Mouse (Mus musculus) macrophage (primary cell): ENCODE results near the gene Pbld1. TPM values are rescaled to one million over a fixed set of nuclear protein-coding genes. Genes with fewer than 3 reads are reported as not detected.
"Not testable (repeated sequence)": the region's sequence is repeated elsewhere in the genome, so short reads cannot be mapped to it uniquely, and the experiment has no call there.

Experiments used
- H3K27ac ChIP-seq: fragments of 350-480 bp; formaldehyde crosslinking; 2 replicates; pipeline ENCODE4 v1.9.0; 2021
- H3K36me3 ChIP-seq: fragments of 350-480 bp; formaldehyde crosslinking; 2 replicates; pipeline ENCODE4 v1.9.0; 2021; ENCODE audit errors: inconsistent target
- H3K4me3 ChIP-seq: fragments of 350-480 bp; formaldehyde crosslinking; 2 replicates; pipeline ENCODE4 v1.9.0; 2021; ENCODE audit errors: inconsistent target
- H3K79me2 ChIP-seq: fragments of 350-480 bp; formaldehyde crosslinking; 2 replicates; pipeline ENCODE4 v1.9.0; 2021; ENCODE audit errors: inconsistent target
- WGBS: methylation state at CpG from one replicate; pipeline ENCODE4 v1.1.7; 2026; ENCODE audit warnings: inconsistent platforms; ENCODE audit not compliant: missing documents; 5-methylcytosine and 5-hydroxymethylcytosine counted together
- polyA plus RNA-seq: library from polyadenylated mRNA; stranded (reverse); fragments of 250-400 nt; gene quantifications from 3 replicates; pipeline ENCODE4 v1.2.4, GENCODE M21; 2018; ENCODE audit warnings: inconsistent platforms

The Pbld1 gene
- polyA plus RNA-seq, 1 experiment from 2014 or later: not detected

DNA sequence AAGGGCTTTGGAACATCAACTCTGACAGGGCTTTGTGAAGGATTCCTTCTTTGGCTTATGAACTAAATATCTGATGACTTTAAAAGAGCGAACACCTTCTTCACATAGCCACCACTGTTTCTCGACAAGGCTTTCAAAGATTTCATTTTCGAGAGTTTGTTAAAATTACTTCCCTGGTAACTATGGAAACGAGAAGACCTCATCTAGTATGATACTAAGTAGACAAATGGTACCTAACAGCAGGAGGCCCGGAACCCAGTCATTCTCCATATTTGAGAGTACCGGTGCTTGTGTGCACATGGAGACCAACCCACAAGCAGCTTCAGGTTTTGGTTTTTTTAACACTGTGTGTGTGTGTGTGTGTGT, 33.2 kb upstream of the Pbld1 start:
- H3K36me3 ChIP-seq: no peaks in the 10 kb centered on the region
- H3K4me3 ChIP-seq: no peak overlapping the region
- no peak overlapping the region for H3K27ac ChIP-seq
- H3K79me2 ChIP-seq: peaks cover 13% of the 10 kb centered on the region
- WGBS: 95% methylated on average over 6 of the region's 6 CpGs

DNA sequence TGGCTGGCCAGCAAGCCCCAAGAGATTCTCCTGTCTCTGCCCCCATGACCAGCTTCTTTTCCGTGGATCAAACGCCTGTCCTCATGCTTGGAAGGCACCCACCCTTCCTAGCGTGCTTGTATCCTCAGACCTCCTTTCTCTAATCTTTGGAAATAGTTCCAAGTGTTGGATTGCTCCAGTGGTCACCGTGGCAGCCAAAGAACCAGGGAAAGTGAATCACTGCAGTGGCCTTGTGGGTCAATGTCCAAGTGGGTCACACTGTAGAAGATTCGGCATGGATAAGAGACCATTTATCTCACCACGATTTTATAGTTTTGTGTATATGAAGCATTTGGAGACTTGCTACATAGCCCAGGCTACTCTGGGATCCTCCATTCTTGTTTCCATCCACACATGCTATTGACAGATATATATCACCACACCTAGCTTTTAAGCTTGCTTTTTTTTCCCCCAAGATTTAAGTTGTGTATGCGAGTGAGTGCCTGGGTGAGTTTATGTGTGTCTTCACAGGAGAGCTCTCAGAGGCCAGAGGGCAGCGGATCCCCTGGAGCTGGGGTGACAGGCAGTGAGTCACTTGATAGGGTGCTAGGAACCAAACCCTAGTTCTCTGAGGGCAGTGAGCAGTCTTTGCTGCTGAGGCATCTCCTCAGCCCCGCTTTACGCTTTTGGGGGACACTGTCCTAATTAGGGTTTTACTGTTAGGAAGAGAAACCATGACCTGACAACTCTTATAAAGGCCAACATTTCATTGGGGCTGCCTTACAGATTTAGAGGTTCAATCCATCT, 32.4 kb upstream of the Pbld1 start:
- H3K27ac ChIP-seq: no peak overlapping the region
- WGBS: 96% methylated on average over 9 of the region's 10 CpGs
- peaks cover 5% of the 10 kb centered on the region for H3K79me2 ChIP-seq
- H3K36me3 ChIP-seq: no peaks in the 10 kb centered on the region
- no peak overlapping the region for H3K4me3 ChIP-seq

GRCm38 (mm10) chr10:63028396-63028795, 31.6 kb upstream of the Pbld1 start:
- Histone ChIP-seq H3K27ac (no peak overlapping the region), H3K36me3 (no peaks in the 10 kb centered on the region), H3K79me2 (no peaks in the 10 kb centered on the region), H3K4me3 (no peak overlapping the region)
- WGBS: 96% methylated on average over 4 of the region's 4 CpGs

DNA sequence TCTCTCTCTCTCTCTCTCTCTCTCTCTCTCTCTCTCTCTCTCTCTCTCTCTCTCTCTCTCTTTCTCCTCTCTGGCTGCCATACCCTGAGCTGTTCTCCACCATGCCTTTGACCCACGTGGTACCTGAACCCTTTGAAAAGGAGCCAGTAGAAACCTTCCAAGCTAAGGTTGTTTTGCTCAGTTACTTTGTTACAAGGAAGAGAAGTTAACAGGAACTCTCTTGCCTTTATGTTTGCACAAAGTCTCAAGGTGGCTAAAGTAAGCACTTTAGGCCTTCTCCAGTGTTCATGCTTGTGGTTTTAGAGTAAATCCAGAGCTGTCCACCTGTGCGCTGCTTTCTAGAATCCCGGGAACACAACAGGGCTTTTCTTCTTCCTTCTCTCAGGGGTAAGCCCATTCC, 27.7 kb upstream of the Pbld1 start:
- no peaks in the 10 kb centered on the region for H3K79me2 ChIP-seq
- H3K4me3 ChIP-seq: no peak overlapping the region
- 90% methylated on average over 2 of the region's 3 CpGs for WGBS
- H3K36me3 ChIP-seq: no peaks in the 10 kb centered on the region
- no peak overlapping the region for H3K27ac ChIP-seq

- 93% methylated on average over 3 of the region's 3 CpGs for WGBS
- Histone ChIP-seq H3K36me3 (no peaks in the 10 kb centered on the region), H3K4me3 (no peak overlapping the region), H3K79me2 (no peaks in the 10 kb centered on the region), H3K27ac (no peak overlapping the region)
Observed at GRCm38 (mm10) chr10:63032956-63033355, 27.0 kb upstream of the Pbld1 start.

- Histone ChIP-seq H3K4me3 (no peak overlapping the region), H3K79me2 (no peaks in the 10 kb centered on the region), H3K27ac (no peak overlapping the region), H3K36me3 (no peaks in the 10 kb centered on the region)
- WGBS: 91% methylated on average over 10 of the region's 14 CpGs
Observed at GRCm38 (mm10) chr10:63038571-63039320, 21.2 kb upstream of the Pbld1 start.

- no peak overlapping the region for H3K27ac ChIP-seq
- H3K36me3 ChIP-seq: no peaks in the 10 kb centered on the region
- H3K4me3 ChIP-seq: no peak overlapping the region
- 92% methylated on average over 5 of the region's 5 CpGs for WGBS
- no peaks in the 10 kb centered on the region for H3K79me2 ChIP-seq
Observed at GRCm38 (mm10) chr10:63039867-63040628, 19.9 kb upstream of the Pbld1 start.

DNA sequence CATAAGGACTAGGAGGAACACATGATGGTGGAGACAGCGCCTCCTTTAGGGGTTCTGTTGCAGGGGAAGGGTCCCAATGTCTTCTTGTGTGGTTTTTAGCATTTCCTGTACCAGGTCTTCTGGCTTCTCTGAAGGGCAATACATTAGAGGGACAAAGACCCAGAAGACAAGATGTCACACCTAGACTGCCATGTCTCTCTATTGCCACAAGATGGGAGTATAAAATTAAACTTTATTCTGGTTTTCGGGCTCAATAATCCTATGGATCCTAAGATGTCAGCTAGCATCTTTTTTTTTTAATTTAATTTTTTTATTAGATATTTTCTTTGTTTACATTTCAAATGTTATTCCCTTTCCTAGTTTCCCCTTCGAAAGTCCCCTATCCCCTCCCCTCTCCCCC, 16.8 kb upstream of the Pbld1 start:
- Histone ChIP-seq H3K27ac (no peak overlapping the region), H3K4me3 (no peak overlapping the region), H3K79me2 (no peaks in the 10 kb centered on the region), H3K36me3 (no peaks in the 10 kb centered on the region)
- WGBS: 54% methylated on average over 3 of the region's 3 CpGs

- 43% methylated on average over 7 of the region's 8 CpGs for WGBS
- Histone ChIP-seq H3K4me3 (no peak overlapping the region), H3K36me3 (no peaks in the 10 kb centered on the region), H3K27ac (no peak overlapping the region), H3K79me2 (no peaks in the 10 kb centered on the region)
Observed at GRCm38 (mm10) chr10:63047751-63048150, 12.2 kb upstream of the Pbld1 start.

DNA sequence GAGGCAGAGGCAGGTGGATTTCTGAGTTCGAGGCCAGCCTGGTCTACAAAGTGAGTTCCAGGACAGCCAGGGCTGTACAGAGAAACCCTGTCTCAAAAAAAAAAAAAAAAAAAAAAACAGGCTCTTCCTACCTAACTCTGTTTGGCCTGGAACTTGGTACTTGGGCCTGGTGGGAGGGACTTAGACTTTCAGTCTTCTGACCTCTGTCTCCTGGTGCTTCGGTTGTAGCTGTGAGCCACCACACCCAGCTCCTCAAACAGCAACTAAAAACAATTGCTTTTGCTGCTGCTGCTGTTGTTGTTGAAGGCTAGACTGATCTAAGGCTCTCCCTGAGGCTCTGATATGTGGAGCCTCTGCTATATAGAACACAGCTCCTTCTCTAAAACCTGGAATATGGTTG, 10.9 kb upstream of the Pbld1 start:
- Histone ChIP-seq H3K4me3 (no peak overlapping the region), H3K79me2 (no peaks in the 10 kb centered on the region), H3K36me3 (no peaks in the 10 kb centered on the region), H3K27ac (no peak overlapping the region)
- 89% methylated on average over 1 of the region's 2 CpGs for WGBS

- 28% methylated on average over 7 of the region's 7 CpGs for WGBS
- no peak overlapping the region for H3K4me3 ChIP-seq
- H3K36me3 ChIP-seq: no peaks in the 10 kb centered on the region
- H3K79me2 ChIP-seq: no peaks in the 10 kb centered on the region
- no peak overlapping the region for H3K27ac ChIP-seq
Observed at GRCm38 (mm10) chr10:63051267-63051666, 8.7 kb upstream of the Pbld1 start.

GRCm38 (mm10) chr10:63052011-63052410, 8.0 kb upstream of the Pbld1 start:
- no peaks in the 10 kb centered on the region for H3K79me2 ChIP-seq
- H3K36me3 ChIP-seq: no peaks in the 10 kb centered on the region
- H3K4me3 ChIP-seq: no peak overlapping the region
- WGBS: 90% methylated on average over 6 of the region's 6 CpGs
- H3K27ac ChIP-seq: no peak overlapping the region

DNA sequence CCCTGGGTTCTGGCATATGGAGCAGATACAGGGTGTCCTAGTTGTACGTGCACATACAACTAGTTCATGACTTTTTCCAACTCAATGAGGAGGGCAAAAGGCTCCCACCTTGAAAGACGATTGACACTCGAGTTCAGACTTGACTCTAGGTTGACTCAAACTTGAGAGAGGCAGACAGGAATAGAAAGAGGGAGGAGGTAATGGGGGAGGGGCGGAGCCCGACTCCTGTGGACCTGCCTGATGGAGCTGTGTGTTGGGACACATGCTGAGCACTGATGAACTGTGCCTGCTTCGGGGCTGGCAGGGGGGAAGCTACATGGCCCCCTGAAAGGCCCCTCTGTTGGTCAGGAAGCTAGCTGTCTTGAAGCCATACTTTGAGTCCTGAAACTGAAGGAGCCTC, 7.0 kb upstream of the Pbld1 start:
- no peak overlapping the region for H3K27ac ChIP-seq
- no peaks in the 10 kb centered on the region for H3K36me3 ChIP-seq
- H3K4me3 ChIP-seq: no peak overlapping the region
- H3K79me2 ChIP-seq: no peaks in the 10 kb centered on the region
- WGBS: 59% methylated on average over 6 of the region's 6 CpGs

DNA sequence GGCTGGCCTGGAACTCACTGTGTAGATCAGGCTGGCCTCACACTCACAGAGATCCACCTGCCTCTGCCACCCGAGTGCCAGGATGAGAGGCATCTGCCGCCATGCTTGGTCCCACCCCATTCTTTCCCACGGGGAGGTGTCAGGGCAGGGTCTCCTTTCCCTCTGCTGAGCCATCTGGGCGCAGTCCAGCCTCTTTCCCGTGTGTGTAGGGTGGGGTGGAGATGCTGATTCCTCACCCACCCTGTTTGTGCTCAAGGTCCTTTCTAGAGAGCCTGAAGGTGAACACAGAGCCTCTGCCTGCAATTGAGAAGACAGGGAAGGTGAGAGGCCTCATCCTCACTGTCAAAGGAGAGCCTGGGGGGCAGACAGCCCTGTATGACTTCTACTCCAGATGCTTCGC, 5.9 kb upstream of the Pbld1 start:
- H3K79me2 ChIP-seq, H3K36me3 ChIP-seq: not testable (repeated sequence)
- 90% methylated on average over 5 of the region's 6 CpGs for WGBS

DNA sequence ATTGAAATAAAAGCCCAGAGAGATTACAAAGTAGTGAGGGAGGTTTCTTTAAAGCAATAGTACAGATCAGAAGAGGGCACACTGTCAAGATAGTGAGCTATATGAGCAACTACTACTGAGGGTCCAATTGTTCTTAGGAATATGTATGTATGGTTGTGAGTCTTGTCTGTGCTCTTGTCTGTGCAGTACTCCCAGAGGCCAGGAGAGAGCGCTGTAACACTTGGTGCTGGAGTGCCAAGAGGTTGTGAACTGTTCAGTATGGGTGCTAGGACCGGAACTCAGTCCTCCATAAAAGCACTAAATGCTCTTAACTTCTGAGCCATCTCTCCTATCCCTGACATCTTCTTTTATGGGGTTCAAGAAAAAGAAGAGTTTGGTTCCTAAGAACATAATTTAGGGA, 5.4 kb upstream of the Pbld1 start:
- H3K27ac ChIP-seq: no peak overlapping the region
- H3K4me3 ChIP-seq: no peak overlapping the region
- H3K36me3 ChIP-seq: no peaks in the 10 kb centered on the region
- no peaks in the 10 kb centered on the region for H3K79me2 ChIP-seq
- WGBS: 97% methylated on average over 2 of the region's 2 CpGs

More for the DNA sequence above, 5.9 kb upstream of the Pbld1 start:
- not testable (repeated sequence) for H3K27ac ChIP-seq, H3K4me3 ChIP-seq
